Mouse (Mus musculus) CD4-positive helper T cell, adult 2 months (primary cell): ENCODE results near the gene 1700122O11Rik.
A peak's percentile ranks its signal among the peaks of the same experiment; 100 is the strongest.

Experiments used
- DNase-seq: peaks from one replicate; pipeline ENCODE4 v3.0.0-alpha.2; 2012; ENCODE audit warnings: low read depth, missing footprints, low spot score

Gene 1700122O11Rik

GRCm38 (mm10) chr17:48038193-48038592 is at the start of gene 1700122O11Rik:
1700122O11Rik (minus strand) TSS chr17:48038293.
- no peak for DNase-seq

GRCm38 (mm10) chr17:48080626-48081025 is 42.5 kb upstream of the 1700122O11Rik start:
- no peak for DNase-seq

GRCm38 (mm10) chr17:48067729-48068128 is 29.6 kb upstream of the 1700122O11Rik start:
- no peak for DNase-seq

- DNase-seq: no peak
These were observed 29.1 kb upstream of the 1700122O11Rik start for GRCm38 (mm10) chr17:48067083-48067614.

GRCm38 (mm10) chr17:48065081-48065501 is 27.0 kb upstream of the 1700122O11Rik start:
- DNase-seq: no peak

GRCm38 (mm10) chr17:48064196-48064843 is 26.2 kb upstream of the 1700122O11Rik start:
- DNase-seq: no peak

- no peak for DNase-seq
These were observed 19.3 kb upstream of the 1700122O11Rik start for GRCm38 (mm10) chr17:48057382-48057781.

GRCm38 (mm10) chr17:48055076-48055816 is 17.2 kb upstream of the 1700122O11Rik start:
- DNase-seq: no peak

GRCm38 (mm10) chr17:48053646-48054045 is 15.6 kb upstream of the 1700122O11Rik start:
- no peak for DNase-seq

- DNase-seq: no peak
These were observed 14.4 kb upstream of the 1700122O11Rik start for GRCm38 (mm10) chr17:48052338-48053067.

GRCm38 (mm10) chr17:48051638-48052337 is 13.7 kb upstream of the 1700122O11Rik start:
- DNase-seq: no peak

- DNase-seq: peak; percentile 76
These were observed 7.5 kb upstream of the 1700122O11Rik start for GRCm38 (mm10) chr17:48045631-48046030.

GRCm38 (mm10) chr17:48043154-48043880 is 5.2 kb upstream of the 1700122O11Rik start:
- no peak for DNase-seq

- peak; percentile 81 for DNase-seq
These were observed 3.5 kb upstream of the 1700122O11Rik start for GRCm38 (mm10) chr17:48041351-48042287.

- DNase-seq: peak; percentile 88
These were observed 1.3 kb upstream of the 1700122O11Rik start for GRCm38 (mm10) chr17:48039232-48039866.

GRCm38 (mm10) chr17:48036921-48037320 is 1.2 kb downstream of the 1700122O11Rik start:
- DNase-seq: no peak

GRCm38 (mm10) chr17:48031521-48032430 is 6.3 kb downstream of the 1700122O11Rik start:
- no peak for DNase-seq

GRCm38 (mm10) chr17:48029241-48029640 is 8.9 kb downstream of the 1700122O11Rik start:
- DNase-seq: no peak
